Mouse (Mus musculus): ENCODE measurements at regions not wholly inside any gene's neighbourhood (a gene's known extent, or its start where the extent isn't known, plus 50 kb on each side); places are given as distances from the start of the nearest gene placed in this dataset.

GRCm38 (mm10) chr1:121012126-121012525 is 320.3 kb downstream of the Insig2 start:
- Histone ChIP-seq H3K9me3 (peaks cover 13% of the 10 kb centered on the region), H3K4me3 (replicated peaks) (no peak overlapping the region), H3K4me1 (no peaks in the 10 kb centered on the region), H3K36me3 (replicated peaks; ENCODE audit: low read length) (no peaks in the 10 kb centered on the region), H3K27me3 (replicated peaks) (no peaks in the 10 kb centered on the region)
- TF ChIP-seq GATA1 (IDR thresholded peaks at IDR 0.05; ENCODE audit: borderline replicate concordance, low read length) (no peak), FLI1 (IDR thresholded peaks at IDR 0.05; ENCODE audit: low read length) (no peak)

GRCm38 (mm10) chr1:121013839-121014503 is 318.4 kb downstream of the Insig2 start:
- Histone ChIP-seq H3K4me3 (replicated peaks) (no peak overlapping the region), H3K36me3 (replicated peaks; ENCODE audit: low read length) (no peaks in the 10 kb centered on the region), H3K9me3 (peaks cover 7% of the 10 kb centered on the region), H3K27me3 (replicated peaks) (no peaks in the 10 kb centered on the region), H3K4me1 (no peaks in the 10 kb centered on the region)
- TF ChIP-seq GATA1 (IDR thresholded peaks at IDR 0.05; ENCODE audit: borderline replicate concordance, low read length) (no peak), FLI1 (IDR thresholded peaks at IDR 0.05; ENCODE audit: low read length) (no peak)

GRCm38 (mm10) chr1:121029375-121029774 is 303.0 kb downstream of the Insig2 start:
- Histone ChIP-seq H3K4me1 (no peaks in the 10 kb centered on the region), H3K9me3 (peaks cover 10% of the 10 kb centered on the region), H3K4me3 (replicated peaks) (no peak overlapping the region), H3K27me3 (replicated peaks) (no peaks in the 10 kb centered on the region), H3K36me3 (replicated peaks; ENCODE audit: low read length) (no peaks in the 10 kb centered on the region)
- TF ChIP-seq FLI1 (IDR thresholded peaks at IDR 0.05; ENCODE audit: low read length) = no peak
- no peak for TF ChIP-seq GATA1 (IDR thresholded peaks at IDR 0.05; ENCODE audit: borderline replicate concordance, low read length)

GRCm38 (mm10) chr1:121034761-121035393 is 297.5 kb downstream of the Insig2 start:
- TF ChIP-seq FLI1 (IDR thresholded peaks at IDR 0.05; ENCODE audit: low read length) (no peak), GATA1 (IDR thresholded peaks at IDR 0.05; ENCODE audit: borderline replicate concordance, low read length) (no peak)
- no peaks in the 10 kb centered on the region for H3K36me3 ChIP-seq (replicated peaks; ENCODE audit: low read length)
- H3K9me3 ChIP-seq = peaks cover 10% of the 10 kb centered on the region
- H3K4me1 ChIP-seq = no peaks in the 10 kb centered on the region
- no peaks in the 10 kb centered on the region for H3K27me3 ChIP-seq (replicated peaks)
- H3K4me3 ChIP-seq (replicated peaks) = no peak overlapping the region

- H3K27me3 ChIP-seq (replicated peaks) = no peaks in the 10 kb centered on the region
- no peaks in the 10 kb centered on the region for H3K4me1 ChIP-seq
- peaks cover 28% of the 10 kb centered on the region; the same call in 1 of the 2 replicates for H3K9me3 ChIP-seq
- no peaks in the 10 kb centered on the region for H3K36me3 ChIP-seq (replicated peaks; ENCODE audit: low read length)
- H3K4me3 ChIP-seq (replicated peaks) = no peak overlapping the region
- TF ChIP-seq FLI1 (IDR thresholded peaks at IDR 0.05; ENCODE audit: low read length) (no peak), GATA1 (IDR thresholded peaks at IDR 0.05; ENCODE audit: borderline replicate concordance, low read length) (no peak)
These were observed 285.8 kb downstream of the Insig2 start for GRCm38 (mm10) chr1:121046581-121046980.

- no peak for TF ChIP-seq FLI1 (IDR thresholded peaks at IDR 0.05; ENCODE audit: low read length)
- TF ChIP-seq GATA1 (IDR thresholded peaks at IDR 0.05; ENCODE audit: borderline replicate concordance, low read length) = no peak
- Histone ChIP-seq H3K4me1 (no peaks in the 10 kb centered on the region), H3K4me3 (replicated peaks) (no peak overlapping the region), H3K27me3 (replicated peaks) (no peaks in the 10 kb centered on the region), H3K9me3 (peaks cover 31% of the 10 kb centered on the region; the same call in 1 of the 2 replicates), H3K36me3 (replicated peaks; ENCODE audit: low read length) (no peaks in the 10 kb centered on the region)
These were observed 285.0 kb downstream of the Insig2 start for GRCm38 (mm10) chr1:121047406-121047805.

- Histone ChIP-seq H3K36me3 (replicated peaks; ENCODE audit: low read length) (no peaks in the 10 kb centered on the region), H3K27me3 (replicated peaks) (no peaks in the 10 kb centered on the region), H3K9me3 (peaks cover 34% of the 10 kb centered on the region), H3K4me1 (no peaks in the 10 kb centered on the region), H3K4me3 (replicated peaks) (no peak overlapping the region)
- TF ChIP-seq GATA1 (IDR thresholded peaks at IDR 0.05; ENCODE audit: borderline replicate concordance, low read length) (no peak), FLI1 (IDR thresholded peaks at IDR 0.05; ENCODE audit: low read length) (no peak)
These were observed 282.7 kb downstream of the Insig2 start for GRCm38 (mm10) chr1:121049684-121050083.

- Histone ChIP-seq H3K9me3 (peaks cover 41% of the 10 kb centered on the region), H3K4me3 (replicated peaks) (no peak overlapping the region), H3K27me3 (replicated peaks) (no peaks in the 10 kb centered on the region), H3K36me3 (replicated peaks; ENCODE audit: low read length) (no peaks in the 10 kb centered on the region), H3K4me1 (no peaks in the 10 kb centered on the region)
- no peak for TF ChIP-seq FLI1 (IDR thresholded peaks at IDR 0.05; ENCODE audit: low read length)
These were observed 281.5 kb downstream of the Insig2 start for GRCm38 (mm10) chr1:121050695-121051495.

- H3K27me3 ChIP-seq (replicated peaks) = no peaks in the 10 kb centered on the region
These were observed 280.8 kb downstream of the Insig2 start for GRCm38 (mm10) chr1:121051496-121052119.

More at GRCm38 (mm10) chr1:121051496-121052119, 280.8 kb downstream of the Insig2 start:
- Histone ChIP-seq H3K9me3 (peaks cover 37% of the 10 kb centered on the region), H3K4me1 (no peaks in the 10 kb centered on the region), H3K36me3 (replicated peaks; ENCODE audit: low read length) (no peaks in the 10 kb centered on the region), H3K4me3 (replicated peaks) (no peak overlapping the region)
- no peak for TF ChIP-seq FLI1 (IDR thresholded peaks at IDR 0.05; ENCODE audit: low read length)
- TF ChIP-seq GATA1 (IDR thresholded peaks at IDR 0.05; ENCODE audit: borderline replicate concordance, low read length) = no peak
